9 mouse cellular contexts compared by ENCODE assay signal in the genomic region with DNA sequence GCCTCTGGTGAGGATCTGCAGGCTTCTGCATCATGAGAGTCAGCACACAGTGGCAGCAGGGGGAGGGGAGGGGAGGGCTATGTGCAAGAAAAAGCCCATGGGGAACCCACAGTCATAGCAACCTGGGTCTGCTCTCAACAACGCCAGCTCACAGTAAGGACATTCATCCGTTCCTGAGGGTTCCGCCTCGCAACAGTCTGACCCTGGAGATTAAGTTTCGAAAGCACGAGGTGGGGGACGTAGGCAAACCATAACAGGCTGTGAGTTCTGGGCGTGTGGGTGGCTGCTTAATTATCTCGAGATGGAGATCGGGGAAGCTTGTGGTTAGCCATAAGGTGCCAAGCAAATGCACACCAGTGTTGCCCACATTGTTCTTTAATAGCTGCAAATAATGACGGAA. TPM values are rescaled to one million over a fixed set of nuclear protein-coding genes. Genes with fewer than 3 reads are reported as not detected.
DNase-seq lines count a peak whose midpoint lies in the region; ATAC-seq and TF ChIP-seq lines count a peak whose summit lies in the region.
"Had no signal": no experiment of that assay in that cellular context is flagged by ENCODE, and none has a peak within 500 bp of the region (broad histone marks: within the 10 kb centered on the region; RNA-seq: fewer than 3 reads in every experiment).

No protein-coding gene starts in this region.

- peak; percentile 43 to 71 for DNase-seq in layer of hippocampus, adult 18-20 months (ENCODE audit: low spot score in 2 of 2)
- no peak for DNase-seq in layer of hippocampus, adult 9-10 months (ENCODE audit: low spot score)
- peak; percentile 65 for DNase-seq in embryonic facial prominence, embryonic 14.5 days (ENCODE audit: low spot score)
- DNase-seq in layer of hippocampus, adult 2 months (ENCODE audit: low spot score in 2 of 2) = peak; percentile 32 to 46
- DNase-seq in lung, postnatal 36 days = no peak
- DNase-seq in kidney, adult 2 months = no peak
- no peak for DNase-seq in kidney, adult 18-20 months

- H3K4me2 ChIP-seq in embryonic facial prominence, embryonic 14.5 days (ENCODE audit: low read depth, low read length) = peak overlapping the region; percentile 13; the same call in 1 of the 2 replicates
- H3K4me2 ChIP-seq in neural tube, embryonic 12.5 days (replicated peaks) = no peak overlapping the region

- peak; percentile 74 for ATAC-seq in embryonic facial prominence, embryonic 14.5 days (ENCODE audit: low read depth)
- peak; percentile 48; the same call in 1 of the 2 replicates for ATAC-seq in neural tube, embryonic 12.5 days (ENCODE audit: low FRiP score, low read depth)

- TF ChIP-seq CTCF in layer of hippocampus, adult 2 months (conservative IDR thresholded peaks at IDR 0.05) = no peak
- no peak for TF ChIP-seq CTCF in kidney, adult 2 months (conservative IDR thresholded peaks at IDR 0.05; ENCODE audit: insufficient read depth, insufficient read length, low read depth, low read length)

- no peak for TF ChIP-seq POLR2A in kidney, adult 2 months (IDR thresholded peaks at IDR 0.05; ENCODE audit: low read depth, low read length)

- H3K9ac ChIP-seq in embryonic facial prominence, embryonic 14.5 days (ENCODE audit: low read depth, low read length) = no peak overlapping the region
- no peak overlapping the region for H3K9ac ChIP-seq in neural tube, embryonic 12.5 days

- H3K27ac ChIP-seq in embryonic facial prominence, embryonic 14.5 days (replicated peaks; ENCODE audit: low read depth, low read length) = no peak overlapping the region
- H3K27ac ChIP-seq in layer of hippocampus, adult 2 months = peak overlapping the region; percentile 1; the same call in 1 of the 2 replicates
- no peak overlapping the region for H3K27ac ChIP-seq in neural tube, embryonic 12.5 days
- no peak overlapping the region for H3K27ac ChIP-seq in kidney, adult 2 months (ENCODE audit: insufficient read depth, low read depth, low read length)

- WGBS in embryonic facial prominence, embryonic 14.5 days = 28% methylated on average over 11 of the region's 11 CpGs
- WGBS in neural tube, embryonic 12.5 days = 62% methylated on average over 11 of the region's 11 CpGs
- 34% methylated on average over 11 of the region's 11 CpGs for WGBS in kidney, adult 2 months

- no peaks in the 10 kb centered on the region; the same call in 1 of the 2 replicates for H3K4me1 ChIP-seq in embryonic facial prominence, embryonic 14.5 days (ENCODE audit: control insufficient read depth, insufficient read depth, low read length)
- H3K4me1 ChIP-seq in neural tube, embryonic 12.5 days = 0 out of 2 replicates have a peak, but pooled peaks cover 10% of the 10 kb centered on the region
- no peaks in the 10 kb centered on the region for H3K4me1 ChIP-seq in kidney, adult 2 months (ENCODE audit: control insufficient read depth, insufficient read depth, low read length)

- no peaks in the 10 kb centered on the region for H3K27me3 ChIP-seq in embryonic facial prominence, embryonic 14.5 days (replicated peaks; ENCODE audit: control insufficient read depth, insufficient read depth, low read length)
- no peaks in the 10 kb centered on the region for H3K27me3 ChIP-seq in neural tube, embryonic 12.5 days (replicated peaks)
- H3K27me3 ChIP-seq in kidney, adult 2 months (replicated peaks; ENCODE audit: control insufficient read depth, insufficient read depth, low read length) = no peaks in the 10 kb centered on the region

- H3K36me3 ChIP-seq in embryonic facial prominence, embryonic 14.5 days (ENCODE audit: control insufficient read depth, insufficient read depth, low read length) = no peaks in the 10 kb centered on the region
- no peaks in the 10 kb centered on the region for H3K36me3 ChIP-seq in neural tube, embryonic 12.5 days
- no peaks in the 10 kb centered on the region for H3K36me3 ChIP-seq in kidney, adult 2 months (ENCODE audit: control insufficient read depth, insufficient read depth, low read length)
- H3K36me3 ChIP-seq: G1E had no signal

- H3K9me3 ChIP-seq in embryonic facial prominence, embryonic 14.5 days (ENCODE audit: control insufficient read depth, low read length) = no peaks in the 10 kb centered on the region
- H3K9me3 ChIP-seq in neural tube, embryonic 12.5 days = no peaks in the 10 kb centered on the region
- H3K9me3 ChIP-seq: G1E had no signal

- no peak overlapping the region for H3K4me3 ChIP-seq in embryonic facial prominence, embryonic 14.5 days (ENCODE audit: low read depth, low read length)
- peak overlapping the region; percentile 12 for H3K4me3 ChIP-seq in layer of hippocampus, adult 2 months
- no peak overlapping the region for H3K4me3 ChIP-seq in neural tube, embryonic 12.5 days
- no peak overlapping the region for H3K4me3 ChIP-seq in kidney, adult 2 months (ENCODE audit: insufficient read depth, low read depth, low read length)

RNA-seq across cellular contexts. Expression of gene Tomm5, which starts 34.5 kb away (rescaled TPM):
- total RNA-seq in layer of hippocampus, adult 18-20 months (2021) = 10 to 100 TPM; 65.4 to 66.6 TPM
- polyA plus RNA-seq in embryonic facial prominence, embryonic 14.5 days (2014; fragmentation: Nextera tagmentation; extraction: Ambion mirVana) = 240 and 250 TPM in 2 replicates
- 10 to 100 TPM; 58.4 to 67.6 TPM for total RNA-seq in layer of hippocampus, adult 2 months (2021)
- polyA plus RNA-seq in neural tube, embryonic 12.5 days (2016; fragmentation: Nextera tagmentation; extraction: Ambion mirVana) = 150 and 163 TPM in 2 replicates
- 121 and 155 TPM in 2 replicates for polyA plus RNA-seq in kidney, adult 2 months (2012; rRNA removed)

RNA-seq across cellular contexts. Expression of gene Frmpd1, which starts 42.3 kb away (rescaled TPM):
- 10 to 100 TPM; 16.4 to 21.7 TPM for total RNA-seq in layer of hippocampus, adult 18-20 months (2021)
- polyA plus RNA-seq in embryonic facial prominence, embryonic 14.5 days (2014; fragmentation: Nextera tagmentation; extraction: Ambion mirVana) = 4.3 and 5.3 TPM in 2 replicates
- total RNA-seq in layer of hippocampus, adult 2 months (2021) = 10 to 100 TPM; 15.7 to 16.4 TPM
- 4.1 and 5.5 TPM in 2 replicates for polyA plus RNA-seq in neural tube, embryonic 12.5 days (2016; fragmentation: Nextera tagmentation; extraction: Ambion mirVana)
- 0.46 and 0.56 TPM in 2 replicates for polyA plus RNA-seq in kidney, adult 2 months (2012; rRNA removed)

RNA-seq across cellular contexts. Expression of gene Fbxo10, which starts 58.0 kb away (rescaled TPM):
- total RNA-seq in layer of hippocampus, adult 18-20 months (2021) = 10 to 100 TPM; 45.2 to 47.4 TPM
- polyA plus RNA-seq in embryonic facial prominence, embryonic 14.5 days (2014; fragmentation: Nextera tagmentation; extraction: Ambion mirVana) = 14.7 and 15.7 TPM in 2 replicates
- total RNA-seq in layer of hippocampus, adult 2 months (2021) = 10 to 100 TPM; 46.1 to 48.0 TPM
- 15.9 and 16.0 TPM in 2 replicates for polyA plus RNA-seq in neural tube, embryonic 12.5 days (2016; fragmentation: Nextera tagmentation; extraction: Ambion mirVana)
- polyA plus RNA-seq in kidney, adult 2 months (2012; rRNA removed) = 18.6 and 19.6 TPM in 2 replicates

Comparison
In these comparisons a context has a peak if more than half of its experiments do, and no peak if none do; other contexts are left out.
1. DNase-seq: peak in layer of hippocampus, adult 18-20 months (2 of 2), embryonic facial prominence, embryonic 14.5 days (single experiment) and layer of hippocampus, adult 2 months (2 of 2); none in layer of hippocampus, adult 9-10 months (single experiment), lung, postnatal 36 days (single experiment), kidney, adult 2 months (single experiment) and kidney, adult 18-20 months (single experiment).